Mouse (Mus musculus) activated CD4-positive, CD25-positive, alpha-beta regulatory T cell, adult 4 months (primary cell): Measurements from ENCODE around the gene Rdh11. TPM values are rescaled to one million over a fixed set of nuclear protein-coding genes. Genes with fewer than 3 reads are reported as not detected.

ENCODE experiments used
- ATAC-seq: one replicate; pipeline ENCODE4 v1.8.0; 2017
- polyA plus RNA-seq, 2 experiments: library from polyadenylated mRNA; unstranded; fragments of 100-300 nt; shearing (Covaris generic); gene quantifications; one replicate each; pipeline ENCODE4 v1.2.1; 2017

Rdh11 gene
- polyA plus RNA-seq, 2 experiments from 2014 or later, result 13.2 to 17.5 TPM

DNA sequence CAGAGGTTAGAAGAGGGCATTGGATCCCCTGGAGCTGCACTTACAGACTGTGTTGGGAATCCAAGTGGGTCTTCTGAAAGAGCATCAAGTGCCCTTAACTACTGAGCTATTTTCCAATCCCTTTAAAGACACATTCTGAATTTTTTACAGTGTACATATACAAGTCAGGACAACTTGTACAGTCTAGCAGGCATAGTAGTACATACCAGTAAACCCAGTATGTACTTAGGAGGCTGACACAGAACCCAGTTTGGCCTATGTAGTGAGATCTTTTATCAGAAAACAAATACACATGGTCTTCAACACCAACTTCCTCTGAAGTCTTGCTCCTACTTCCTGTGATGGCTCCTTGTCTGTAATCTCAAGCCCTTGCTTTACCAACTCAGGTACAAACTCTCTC, 53.1 kb downstream of the Rdh11 start:
- no peak for ATAC-seq

DNA sequence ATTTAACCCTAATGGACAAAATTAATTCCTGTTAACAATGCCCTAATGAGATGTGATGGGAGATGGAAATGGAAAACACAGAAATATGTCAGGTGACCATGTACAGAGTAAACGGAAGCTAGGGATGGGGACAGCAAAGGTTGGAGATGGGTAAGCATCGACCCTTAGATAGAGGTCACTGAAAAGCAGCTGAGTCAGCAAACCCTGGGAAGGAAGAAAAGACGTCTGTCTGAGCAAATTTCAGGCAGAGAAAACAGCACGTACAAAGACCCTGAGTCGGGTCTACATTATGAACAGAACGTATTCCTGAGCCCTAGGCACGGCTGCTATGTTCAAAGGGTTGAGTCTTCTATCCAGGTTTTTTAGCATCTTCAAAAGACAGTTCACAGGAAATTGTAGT, 55.1 kb downstream of the Rdh11 start:
- ATAC-seq, result no peak

DNA sequence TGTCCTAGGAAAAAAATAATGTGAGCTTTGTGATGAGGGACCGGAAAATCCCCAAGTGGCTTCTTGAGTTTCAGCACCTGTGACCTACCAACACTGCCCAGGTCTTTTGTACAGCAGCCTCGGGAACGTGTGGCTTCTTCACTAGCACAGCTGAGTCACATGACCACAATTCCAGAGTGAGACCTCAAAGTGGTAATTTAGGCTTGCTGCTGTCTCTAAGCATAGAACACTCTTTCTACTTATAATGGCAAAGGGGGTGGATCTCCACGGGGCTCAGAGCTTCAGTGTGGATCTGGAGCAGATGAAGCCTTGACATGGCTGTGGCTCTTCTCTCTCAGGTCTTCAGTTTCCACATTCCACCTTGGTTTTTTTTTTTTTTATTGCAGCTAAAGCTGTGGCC, 57.0 kb downstream of the Rdh11 start:
- ATAC-seq, result no peak

DNA sequence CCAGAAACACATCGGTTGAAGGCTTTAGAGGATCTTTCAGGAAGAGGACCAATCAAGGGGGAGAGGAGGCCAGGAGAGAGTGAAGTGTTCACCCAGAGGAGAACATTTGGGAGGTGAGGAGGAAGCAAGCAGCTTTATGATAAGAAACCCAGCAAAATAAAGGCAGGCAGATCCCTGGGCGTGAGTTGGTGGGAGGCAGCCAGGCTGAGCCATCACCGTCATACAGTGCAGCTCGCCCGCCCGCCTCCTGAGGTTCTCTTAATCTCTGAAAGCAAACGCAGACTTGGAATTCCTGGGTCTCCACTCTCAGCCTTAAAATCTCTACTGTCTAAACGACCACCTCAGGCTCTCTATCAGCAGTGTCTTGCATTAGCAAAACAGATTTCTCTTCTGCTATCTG, 57.4 kb downstream of the Rdh11 start:
- ATAC-seq, result no peak

DNA sequence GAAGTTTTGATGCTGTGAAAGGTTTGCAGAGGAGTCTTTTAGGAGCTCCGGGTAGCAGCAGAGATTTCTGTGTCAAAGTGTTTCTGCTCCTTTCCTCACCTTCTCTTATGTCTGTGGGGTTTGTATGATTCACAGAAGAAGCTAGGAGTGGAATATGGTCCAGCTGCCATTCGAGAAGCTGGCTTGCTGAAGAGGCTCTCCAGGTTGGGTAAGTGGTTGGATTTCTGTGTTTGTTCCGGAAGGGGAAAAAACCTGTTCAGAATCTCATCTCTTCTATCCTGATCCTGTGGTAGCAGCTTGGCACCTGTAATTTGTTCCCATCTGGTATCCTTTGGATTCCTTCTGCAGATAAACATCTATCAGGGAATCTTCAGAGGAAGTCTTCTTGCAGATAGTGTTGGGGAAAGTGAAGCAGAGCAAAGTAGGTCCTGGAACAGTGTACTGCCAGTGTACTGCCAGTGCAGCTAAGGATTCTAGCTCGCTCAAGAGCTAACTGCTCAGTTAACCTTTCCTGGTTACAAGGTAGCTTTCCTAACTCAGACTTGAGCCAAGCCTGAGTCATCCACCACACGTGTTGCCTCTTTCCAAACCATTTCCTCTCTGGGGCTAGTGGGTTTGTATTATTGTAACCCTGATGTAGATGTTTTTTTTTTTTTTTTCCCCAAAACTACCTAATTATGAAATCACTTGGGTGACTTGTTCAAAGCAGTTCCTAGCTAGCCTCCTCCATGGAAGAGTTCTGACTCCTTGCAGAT, 60.2 kb downstream of the Rdh11 start:
- ATAC-seq, result no peak

DNA sequence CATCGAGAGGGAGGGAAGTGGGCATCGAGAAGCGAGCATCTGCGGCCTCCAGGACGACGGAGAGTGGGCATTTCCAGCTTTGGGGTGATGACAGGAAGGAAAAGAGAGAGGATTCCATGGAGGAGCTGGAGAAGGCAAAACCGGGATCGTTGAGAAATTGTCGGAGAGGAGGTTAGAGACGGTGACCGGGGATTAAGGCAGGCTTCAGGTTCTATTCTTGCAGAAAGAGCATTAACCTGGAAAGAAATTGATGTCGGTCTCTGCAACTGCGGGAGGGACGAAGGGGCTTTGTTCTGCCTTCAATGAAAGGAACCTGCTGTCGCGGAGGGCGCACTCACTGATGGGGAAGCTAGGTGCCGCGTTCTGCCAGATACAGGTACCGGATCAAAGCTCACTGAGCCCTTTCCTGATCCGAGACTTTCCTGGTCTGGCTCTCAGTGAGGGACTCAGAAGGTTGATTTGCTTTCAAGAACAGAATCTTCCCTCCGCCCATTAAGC, 60.9 kb downstream of the Rdh11 start:
- ATAC-seq, result peak; percentile 10

DNA sequence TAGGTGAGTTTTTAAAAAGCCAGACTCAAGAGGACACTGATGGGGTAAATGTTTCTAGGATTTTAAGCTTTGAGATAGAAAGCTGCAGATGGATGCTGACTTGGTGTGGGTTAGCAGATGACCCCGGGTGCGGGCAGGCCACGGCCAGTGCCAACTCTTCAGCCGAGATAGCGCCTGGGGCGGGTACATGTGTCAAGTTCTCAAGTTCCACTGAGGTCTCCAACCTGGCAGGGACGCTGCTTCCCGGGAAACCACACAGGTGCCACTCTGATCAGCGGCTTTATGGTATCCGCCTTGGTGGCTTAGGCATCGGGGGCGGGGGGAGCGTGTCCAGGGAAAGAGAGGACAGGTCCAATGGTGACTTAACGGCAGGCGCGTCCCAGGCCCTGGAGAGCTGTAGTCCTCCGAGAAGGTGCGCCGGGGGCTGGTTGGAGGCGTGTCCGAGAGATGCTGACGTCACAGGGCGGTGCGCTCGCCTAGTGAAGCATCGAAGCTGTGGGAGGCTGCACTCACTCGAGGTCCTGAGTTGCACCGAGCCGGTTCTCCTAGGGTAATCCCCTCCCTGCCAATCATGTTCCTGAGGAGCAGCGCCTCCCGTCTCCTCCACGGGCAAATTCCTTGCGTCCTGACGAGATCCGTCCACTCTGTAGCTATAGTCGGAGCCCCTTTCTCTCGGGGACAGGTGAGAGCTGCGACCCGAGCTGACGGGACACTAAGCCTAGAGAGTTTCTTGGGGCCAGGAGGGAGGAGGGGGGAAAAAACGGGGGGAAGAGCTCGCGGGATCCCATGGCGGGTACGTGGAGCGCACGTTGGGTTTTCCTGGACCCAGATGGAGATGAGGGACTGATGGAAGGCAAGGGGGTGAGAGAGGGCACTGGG, 61.6 kb downstream of the Rdh11 start, which contains the start of gene Arg2:
Gene Arg2 (plus strand): TSS at position 479 of the 879 bp plus-strand sequence.
- peak; percentile 96 for ATAC-seq

Other genes with a start within 250 kb of the Rdh11 start
- 10 to 100 TPM; 27.1 to 30.5 TPM for gene Tmem229b, start 184.7 kb downstream of the Rdh11 start, polyA plus RNA-seq
- under 1 TPM; 0.13 TPM for gene Plekhh1, start 163.1 kb downstream of the Rdh11 start, polyA plus RNA-seq
- 10 to 100 TPM; 27.6 to 29.9 TPM for gene Pigh, start 102.6 kb downstream of the Rdh11 start, polyA plus RNA-seq
- under 1 TPM in 1 of 2 experiments, not detected in 1; 0.48 TPM for gene Arg2, start 61.5 kb downstream of the Rdh11 start, polyA plus RNA-seq
- 10 to 100 TPM; 38.2 to 61.7 TPM for gene Vti1b, start 19.6 kb downstream of the Rdh11 start, polyA plus RNA-seq
- 10 to 100 TPM; 11.2 to 20.6 TPM for gene Rdh12, start 16.6 kb upstream of the Rdh11 start, polyA plus RNA-seq
- 10 to 100 TPM; 16.4 to 23.8 TPM for gene Zfyve26, start 104.0 kb upstream of the Rdh11 start, polyA plus RNA-seq
- 1 to 10 TPM; 1.9 to 2.8 TPM for gene Rad51b, start 105.0 kb upstream of the Rdh11 start, polyA plus RNA-seq